Mouse (Mus musculus) bone marrow, adult 2 months (tissue): ENCODE data around the gene Rbbp7.

Experiments
- CTCF ChIP-seq: fragments of 200-500 bp; IDR thresholded peaks from 2 replicates; pipeline ENCODE4 v1.5.1; 2011; ENCODE audit warnings: low read length, control low read depth; ENCODE audit not compliant: control insufficient read depth, insufficient read depth
- POLR2A ChIP-seq: fragments of 200-500 bp; IDR thresholded peaks from 2 replicates; pipeline ENCODE4 v1.6.1; 2011; ENCODE audit warnings: low read depth, mild to moderate bottlenecking, control low read depth, low read length, borderline replicate concordance; ENCODE audit not compliant: control insufficient read depth

GRCm38 (mm10) chrX:162717837-162718236 is 42.4 kb upstream of the Rbbp7 start:
- TF ChIP-seq CTCF: peak; percentile 46
- TF ChIP-seq POLR2A: no peak
